ENCODE assay signal across 26 mouse cellular contexts in the genomic region with DNA sequence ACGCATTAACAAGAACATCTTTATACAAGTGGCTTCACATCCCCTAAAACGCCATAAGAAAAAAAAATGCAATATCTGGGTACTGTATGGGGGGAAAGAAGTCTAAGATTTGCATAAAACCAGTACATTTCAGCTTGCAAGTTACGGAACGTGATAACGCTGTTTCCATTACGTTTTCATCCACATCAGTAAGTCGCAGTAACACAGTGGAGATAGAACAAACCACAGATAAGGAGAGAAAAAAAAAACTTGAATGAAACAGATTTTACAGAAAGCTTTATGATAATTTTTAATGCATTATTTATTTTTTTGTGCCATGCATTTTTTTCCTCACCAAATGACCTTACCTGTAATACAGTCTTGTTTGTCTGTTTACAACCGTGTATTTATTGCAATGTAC.
"Had no signal": no experiment of that assay in that cellular context is flagged by ENCODE, and none has a peak within 500 bp of the region (broad histone marks: within the 10 kb centered on the region; RNA-seq: fewer than 3 reads in every experiment).

No protein-coding gene starts in this region.

- H3K9ac ChIP-seq: embryonic facial prominence, embryonic 12.5 days; embryonic facial prominence, embryonic 13.5 days; embryonic facial prominence, embryonic 15.5 days; forebrain, embryonic 12.5 days; forebrain, embryonic 13.5 days; forebrain, postnatal 0 days had no signal

- H3K4me1 ChIP-seq: embryonic facial prominence, embryonic 12.5 days; embryonic facial prominence, embryonic 15.5 days; forebrain, embryonic 10.5 days; forebrain, embryonic 12.5 days; forebrain, embryonic 13.5 days; heart, embryonic 10.5 days had no signal

- H3K4me3 ChIP-seq: embryonic facial prominence, embryonic 10.5 days; embryonic facial prominence, embryonic 12.5 days; embryonic facial prominence, embryonic 13.5 days; embryonic facial prominence, embryonic 15.5 days; erythroblast, embryonic 14.5 days; forebrain, embryonic 10.5 days; forebrain, embryonic 12.5 days; forebrain, embryonic 13.5 days; gastrocnemius, adult 2 months; heart, adult 2 months; heart, embryonic 10.5 days had no signal

- H3K9me3 ChIP-seq: embryonic facial prominence, embryonic 10.5 days; embryonic facial prominence, embryonic 12.5 days; embryonic facial prominence, embryonic 13.5 days; embryonic facial prominence, embryonic 15.5 days; forebrain, embryonic 10.5 days; forebrain, embryonic 12.5 days; forebrain, embryonic 13.5 days; heart, embryonic 10.5 days had no signal

- H3K27ac ChIP-seq: embryonic facial prominence, embryonic 10.5 days; embryonic facial prominence, embryonic 12.5 days; embryonic facial prominence, embryonic 13.5 days; embryonic facial prominence, embryonic 15.5 days; forebrain, embryonic 10.5 days; forebrain, embryonic 12.5 days; forebrain, embryonic 13.5 days; gastrocnemius, adult 2 months; heart, adult 2 months; heart, embryonic 10.5 days had no signal

- ATAC-seq: forebrain, embryonic 13.5 days; forebrain, embryonic 14.5 days; forebrain, embryonic 16.5 days; forebrain, postnatal 0 days had no signal

- DNase-seq: cerebellum, adult 8-10 months; cerebellum, adult 9-10 months; cerebellum, adult 9-11 months; cerebellum, postnatal 10 days; cerebellum, postnatal 14 days; cerebellum, postnatal 25 days; embryo, embryonic 11 days; forebrain, postnatal 0 days; gastrocnemius, adult 2 months; gastrocnemius, postnatal 10 days; gastrocnemius, postnatal 14 days; gastrocnemius, postnatal 25 days; gastrocnemius, postnatal 36 days; heart, adult 18-20 months; heart, adult 2 months had no signal

- H3K4me2 ChIP-seq: embryonic facial prominence, embryonic 12.5 days; embryonic facial prominence, embryonic 13.5 days; embryonic facial prominence, embryonic 15.5 days; forebrain, embryonic 12.5 days; forebrain, embryonic 13.5 days had no signal

- H3K27me3 ChIP-seq: embryonic facial prominence, embryonic 12.5 days; embryonic facial prominence, embryonic 13.5 days; embryonic facial prominence, embryonic 15.5 days; forebrain, embryonic 12.5 days; forebrain, embryonic 13.5 days had no signal
